Mouse (Mus musculus): ENCODE measurements around the gene Ube2ql1.

Ube2ql1 gene

DNA sequence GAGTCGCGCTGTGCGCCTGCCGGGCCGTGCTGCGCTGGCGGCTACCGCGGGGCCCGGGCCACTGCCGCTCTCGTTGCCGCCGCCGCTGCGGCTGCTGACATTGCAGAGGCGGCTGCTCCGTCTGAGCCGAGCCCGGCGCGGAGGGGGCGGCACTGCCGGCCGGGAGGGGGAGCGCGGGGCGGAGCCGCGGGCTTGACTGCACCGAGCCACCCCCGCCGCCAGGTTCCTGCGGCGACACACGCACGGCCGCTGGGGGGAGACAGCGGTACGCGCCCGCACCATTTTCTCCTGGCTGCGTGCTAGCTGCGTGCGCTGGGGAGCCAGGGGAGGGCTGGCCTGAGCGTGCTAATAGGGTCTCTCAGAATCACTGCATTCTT, at the start of gene Ube2ql1:
Ube2ql1 (minus strand) TSS at position 131 of the 377 bp plus-strand sequence.
- peak; percentile 84 for DNase-seq

DNA sequence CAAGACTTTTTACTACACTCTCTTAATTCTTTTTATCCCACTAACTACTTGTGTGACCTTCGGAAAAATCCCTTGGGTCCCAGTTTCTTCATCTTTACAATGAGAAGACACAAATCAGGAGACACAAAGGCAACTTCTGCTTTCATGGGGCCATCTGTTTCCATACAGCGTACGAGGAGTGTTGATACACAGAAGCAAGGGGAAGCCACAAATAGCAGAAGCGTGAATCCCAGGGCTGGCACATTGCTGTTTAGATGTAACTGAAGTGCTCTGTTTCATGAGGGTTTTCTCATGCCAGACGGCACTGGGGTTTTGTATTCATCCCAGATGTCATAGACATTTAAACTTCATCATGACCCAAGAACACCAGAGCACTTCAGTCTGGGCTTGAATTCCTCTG, 49.0 kb upstream of the Ube2ql1 start:
- no peak for DNase-seq

DNA sequence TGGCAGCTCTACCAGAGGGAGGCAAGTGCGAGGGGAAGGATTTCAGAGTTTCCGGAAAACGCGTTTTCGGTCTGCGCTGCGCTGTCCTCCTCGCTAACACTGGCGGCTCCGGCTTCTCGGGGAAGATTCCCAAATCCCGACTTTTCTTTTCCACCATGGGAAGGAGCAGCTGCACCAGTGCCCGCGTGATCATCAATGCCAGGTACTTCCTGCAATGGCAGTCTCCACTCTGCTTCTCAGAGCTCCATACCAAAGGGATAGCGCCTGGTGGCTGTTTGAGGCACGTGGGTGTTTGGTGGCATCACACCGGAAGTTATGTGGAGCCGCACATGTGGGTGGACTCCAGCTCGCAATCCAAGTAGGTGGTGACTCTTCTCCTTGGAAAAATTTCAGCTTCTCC, 38.5 kb upstream of the Ube2ql1 start:
- no peak for DNase-seq

DNA sequence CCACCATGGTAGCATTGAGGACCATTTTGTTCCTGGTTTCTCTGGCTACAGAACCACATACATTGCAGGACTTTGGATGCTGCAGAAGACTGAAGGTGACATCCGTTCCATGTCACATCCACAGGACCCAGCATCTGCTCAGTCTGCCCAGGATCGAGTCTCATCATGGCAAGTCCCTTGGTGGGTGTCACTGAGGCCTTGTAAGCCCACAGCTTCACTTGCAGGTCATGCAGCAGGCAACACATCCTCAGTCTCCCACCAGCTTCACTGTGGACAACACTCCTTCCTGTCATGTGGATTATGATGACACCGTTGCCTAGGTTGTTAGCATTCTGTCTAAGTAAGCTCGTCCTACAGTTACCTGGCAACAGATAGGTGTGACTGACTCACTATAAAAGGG, 32.7 kb upstream of the Ube2ql1 start:
- no peak for DNase-seq

DNA sequence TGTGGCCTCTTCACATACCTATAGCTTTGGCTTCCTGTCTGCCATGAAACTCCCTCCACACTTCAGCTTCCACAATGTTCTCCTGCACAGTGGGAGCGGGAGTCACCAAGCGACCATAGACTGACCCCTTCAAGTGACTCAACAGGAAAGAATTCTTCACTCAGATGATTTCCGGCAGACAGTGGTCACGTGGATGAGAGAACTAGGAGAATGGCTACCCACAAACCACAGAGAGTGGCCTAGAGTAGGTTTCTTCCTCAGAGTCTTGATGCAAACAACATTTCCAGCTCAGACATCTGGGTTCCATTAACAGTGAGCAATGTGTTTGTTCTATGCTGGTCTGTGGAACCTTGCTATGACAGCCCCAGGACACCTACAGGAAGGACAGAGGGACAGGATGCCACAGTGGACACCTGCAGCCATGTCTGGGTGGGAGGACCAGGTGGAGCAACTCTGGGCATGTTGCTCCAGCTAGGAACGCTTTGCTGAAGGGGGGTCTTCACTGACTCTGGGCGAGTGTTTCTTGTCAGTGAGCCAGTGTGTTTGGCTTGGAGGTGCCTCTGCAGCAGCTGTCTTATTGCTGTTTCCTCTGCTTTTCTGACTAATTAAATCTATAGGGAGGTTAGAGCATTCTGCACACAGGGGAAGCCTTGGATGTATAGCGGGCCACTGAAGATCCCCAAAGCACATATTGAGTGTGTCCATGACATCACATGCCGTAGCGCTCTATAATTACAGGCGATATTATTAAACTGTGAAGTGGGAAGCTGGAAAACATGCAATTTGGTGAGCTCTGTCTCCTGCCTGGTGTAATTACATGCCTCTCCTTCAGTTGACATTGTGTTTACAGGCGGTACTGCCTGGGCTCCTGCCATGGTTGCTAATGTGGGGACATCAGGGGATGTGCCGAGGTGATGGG, 31.1 kb upstream of the Ube2ql1 start:
- no peak for DNase-seq

DNA sequence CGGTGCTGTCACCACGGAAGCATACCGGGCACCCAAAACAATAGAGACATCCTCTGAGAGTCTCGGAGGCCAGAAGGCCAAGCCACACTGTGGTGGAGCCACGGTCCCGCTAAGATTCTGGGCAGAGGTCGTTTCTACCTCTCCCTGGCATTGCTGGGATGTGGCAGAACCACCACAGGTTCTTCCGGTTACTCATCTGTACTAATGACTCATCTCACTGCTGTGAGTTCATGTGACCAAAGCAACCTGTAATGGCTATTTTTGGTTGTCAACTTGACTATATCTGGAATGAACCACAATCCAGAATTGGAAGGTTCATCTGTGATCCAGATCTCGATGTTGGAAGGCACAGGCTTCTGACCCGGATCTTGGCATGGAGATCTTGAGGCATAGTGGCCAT, 28.5 kb upstream of the Ube2ql1 start:
- no peak for DNase-seq

DNA sequence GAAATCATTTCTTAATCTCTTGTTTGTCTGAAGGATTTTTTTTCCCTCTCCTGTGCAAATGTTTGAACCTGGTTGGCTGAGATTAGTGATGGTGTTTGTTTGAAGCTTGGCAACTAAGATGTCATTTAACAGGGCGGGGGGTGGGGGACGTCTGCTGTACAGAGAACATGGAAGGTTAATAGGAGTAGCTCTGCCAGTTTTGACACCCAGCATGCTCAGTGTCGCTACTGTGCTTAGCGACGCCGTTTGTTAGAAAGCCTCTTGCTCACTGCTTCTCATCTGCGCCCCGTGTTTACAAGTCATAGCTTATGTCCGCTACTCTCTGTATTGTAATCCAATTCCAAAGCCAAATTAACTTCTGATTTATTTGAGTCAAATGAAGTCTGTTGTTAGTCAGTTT, 25.0 kb upstream of the Ube2ql1 start:
- no peak for DNase-seq

DNA sequence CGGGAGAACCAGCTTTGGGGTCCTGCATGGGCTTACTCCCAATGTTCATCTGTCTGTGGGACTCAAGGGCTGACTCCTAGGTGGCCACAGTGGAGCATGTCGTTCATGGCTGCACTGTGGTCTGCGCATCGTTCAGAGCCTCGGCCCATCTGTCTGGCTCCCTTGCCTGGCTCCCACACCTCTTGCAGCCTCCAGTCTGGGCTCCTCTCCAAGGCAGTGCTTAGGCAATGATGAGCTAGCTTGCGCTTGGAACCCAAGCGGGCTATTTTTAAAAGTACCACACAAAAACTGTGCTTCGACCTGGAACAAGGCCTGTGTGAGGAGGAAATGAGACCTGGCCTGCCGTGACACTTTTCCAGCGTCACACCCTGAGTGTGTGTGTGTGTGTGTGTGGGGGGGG, 21.7 kb upstream of the Ube2ql1 start:
- DNase-seq: no peak

DNA sequence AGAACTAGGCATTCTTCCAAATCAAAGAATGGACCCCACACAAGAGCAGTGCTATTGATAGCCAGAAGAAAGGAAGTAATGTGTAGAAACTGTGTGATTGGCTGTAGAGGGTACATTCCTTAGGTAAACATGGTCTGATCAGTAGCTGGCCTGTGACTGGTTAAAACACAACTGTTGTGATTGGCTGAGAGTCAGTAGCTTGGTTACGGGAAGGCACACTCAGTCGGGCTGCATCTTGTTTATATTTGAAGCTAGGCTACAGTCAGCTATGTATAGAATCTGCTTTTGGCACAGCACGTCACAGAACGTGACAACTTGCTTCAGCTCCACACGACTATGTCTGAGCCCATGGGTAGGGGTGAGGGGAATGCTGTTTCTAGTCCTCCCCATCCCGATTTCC, 19.3 kb upstream of the Ube2ql1 start:
- no peak for DNase-seq

DNA sequence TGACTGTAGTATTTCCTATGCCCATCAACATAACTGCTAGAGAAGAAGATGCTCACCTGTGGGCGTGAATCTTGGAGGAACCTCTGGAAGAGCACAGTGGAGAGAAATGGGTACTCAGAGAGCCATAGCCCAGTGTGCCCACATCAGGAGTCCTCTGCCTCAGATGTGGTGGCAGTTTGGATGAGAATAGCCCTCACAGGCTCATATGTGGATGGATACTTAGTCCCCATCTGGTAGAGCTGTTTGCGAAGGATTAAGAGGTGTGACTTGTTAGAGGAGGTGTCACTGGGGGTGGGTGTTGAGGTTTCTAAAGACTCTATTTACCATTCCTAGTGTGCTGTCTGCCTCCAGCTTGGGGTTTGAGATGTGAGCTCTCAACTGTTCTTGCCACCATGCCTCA, 13.2 kb upstream of the Ube2ql1 start:
- no peak for DNase-seq

DNA sequence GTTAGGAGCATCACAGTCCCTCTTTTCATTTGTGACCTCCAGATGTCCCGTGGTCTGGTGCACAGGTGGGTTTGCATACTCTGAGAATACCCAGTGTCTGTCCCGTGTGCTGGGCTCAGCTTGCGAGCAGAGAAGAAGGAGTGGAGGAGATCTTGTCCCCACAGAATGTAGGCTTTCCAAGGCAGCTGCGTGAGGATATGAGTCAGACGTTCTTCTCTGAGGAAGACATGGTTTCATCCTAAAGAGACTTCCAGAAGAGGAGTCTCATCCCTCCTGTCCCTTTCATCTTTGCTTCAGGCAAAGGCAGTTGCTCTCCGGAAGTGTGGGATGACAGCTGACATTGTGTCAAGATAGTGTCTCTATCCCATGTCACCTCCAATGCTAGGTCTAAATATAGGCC, 11.8 kb upstream of the Ube2ql1 start:
- no peak for DNase-seq

DNA sequence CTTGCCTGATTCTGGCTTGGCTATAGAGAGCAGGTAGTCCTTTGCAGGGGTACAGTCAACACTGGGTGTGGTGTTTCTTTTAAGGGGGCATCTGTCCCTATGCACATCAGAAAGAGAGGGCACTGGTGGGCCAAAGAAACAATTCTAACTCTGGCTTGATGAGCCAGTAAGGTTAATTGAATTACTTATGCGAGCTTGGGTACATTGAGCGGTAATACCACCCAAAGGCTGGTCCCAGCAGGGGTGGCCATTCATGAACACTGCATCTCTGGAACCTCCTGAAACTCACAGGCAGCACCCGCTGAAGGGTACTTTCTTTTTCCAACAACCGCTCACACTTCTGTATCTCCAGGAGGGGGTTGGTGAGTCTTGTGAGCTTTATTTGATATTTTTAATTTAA, 9.1 kb upstream of the Ube2ql1 start:
- DNase-seq: no peak

DNA sequence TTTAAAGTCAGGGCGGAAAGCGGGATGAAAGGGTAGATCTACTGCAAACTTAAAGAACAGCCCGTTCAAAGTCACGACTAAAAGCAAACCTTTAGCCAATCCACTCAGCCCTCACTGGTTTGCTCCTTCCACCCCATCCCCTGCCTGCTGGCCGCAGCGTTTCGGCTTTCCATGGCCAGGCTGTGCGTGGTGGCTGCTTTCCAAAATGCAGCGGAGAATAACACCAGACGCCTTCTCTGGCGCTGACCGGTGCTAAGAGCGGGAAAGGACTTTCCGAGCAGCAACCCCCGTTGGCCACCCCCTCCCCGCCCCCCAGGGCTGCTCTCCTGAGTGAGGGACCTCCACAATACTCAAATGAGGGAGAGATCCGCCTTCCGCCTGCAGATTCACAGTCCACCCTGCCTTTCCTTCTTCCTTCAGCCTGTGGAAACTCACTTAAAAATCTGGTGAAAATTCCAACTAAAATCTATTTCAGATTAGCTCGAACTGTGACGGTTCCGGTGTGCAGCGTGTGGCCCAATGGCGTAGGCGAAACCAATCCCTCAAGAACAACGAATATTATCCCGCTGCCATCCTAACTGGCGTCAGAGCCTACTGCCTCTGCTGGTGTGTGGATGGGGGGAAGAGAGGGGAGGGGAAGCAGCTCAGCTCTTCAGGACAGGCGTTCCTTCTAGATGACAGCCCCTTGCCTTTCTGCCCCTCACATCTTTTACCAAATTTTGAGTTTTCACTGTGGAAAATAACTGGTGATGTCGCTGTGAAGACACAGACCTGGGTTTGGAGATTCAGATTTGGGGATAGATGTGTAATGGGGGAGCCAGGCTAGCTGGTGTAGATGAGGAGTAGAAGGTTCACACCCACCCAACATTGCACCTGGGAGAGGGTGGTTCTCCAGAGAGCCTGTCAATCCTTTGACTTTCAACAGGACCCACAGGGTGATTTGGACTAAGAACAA, 919 bp upstream of the Ube2ql1 start:
- DNase-seq: peak; percentile 9

DNA sequence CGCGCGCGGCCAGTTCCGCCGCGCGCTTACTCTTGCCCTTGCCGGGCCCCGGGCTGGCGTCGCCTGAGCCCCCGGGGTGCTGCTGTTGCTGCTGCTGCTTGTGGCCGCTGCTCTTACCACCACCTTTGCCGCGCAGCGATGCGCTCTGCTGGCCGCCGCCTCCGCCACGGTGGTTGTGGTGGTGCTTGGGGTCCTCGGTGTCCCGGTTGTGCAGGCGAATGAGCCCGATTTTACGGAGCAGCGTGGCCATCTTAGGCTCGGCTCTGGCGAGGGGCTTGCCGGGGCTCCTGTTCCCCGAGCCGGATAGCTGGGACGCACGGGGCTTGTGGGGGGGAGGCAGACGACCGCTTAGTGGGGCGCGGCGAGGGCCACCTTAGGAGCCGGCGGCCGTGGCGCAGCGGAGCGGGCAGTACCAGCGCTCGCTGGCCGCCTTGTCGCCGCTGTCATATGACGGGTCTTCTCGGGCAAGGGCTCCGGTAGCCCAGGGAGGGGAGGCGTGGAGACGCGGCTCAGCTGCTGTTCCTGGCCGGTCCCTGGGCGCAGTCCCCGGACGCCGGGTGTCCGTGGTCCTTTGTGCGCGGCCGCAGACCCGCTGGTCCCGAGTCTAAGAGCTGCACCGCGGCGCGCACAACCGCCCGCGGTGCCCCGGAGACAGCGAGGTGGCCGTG, 464 bp downstream of the Ube2ql1 start:
- DNase-seq: peak; percentile 35

DNA sequence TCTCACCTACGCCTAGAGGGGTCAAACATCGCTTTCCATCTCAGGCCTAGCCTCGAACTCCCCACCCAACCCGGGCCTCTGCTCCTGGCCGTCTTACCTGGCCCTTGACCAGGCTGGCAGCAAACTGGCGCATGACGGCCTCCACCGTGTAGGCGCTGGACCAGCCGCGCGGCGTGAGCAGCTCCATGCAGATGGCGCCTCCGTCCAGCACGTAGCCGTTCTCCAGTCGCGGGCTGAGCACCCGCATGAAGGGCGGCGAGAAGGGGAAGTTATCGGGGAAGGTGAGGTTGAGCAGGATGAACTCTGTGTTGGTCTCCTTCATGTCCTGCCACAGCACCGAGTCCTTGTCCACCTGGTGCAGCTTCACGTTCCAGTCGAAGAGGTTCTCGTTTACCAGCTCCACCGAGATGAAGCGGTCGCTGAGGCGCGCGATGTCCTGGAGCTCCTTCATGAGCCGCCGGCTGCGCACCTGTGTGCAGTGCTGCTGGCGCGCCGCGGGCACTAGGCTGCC, 1.2 kb downstream of the Ube2ql1 start:
- peak; percentile 37 for DNase-seq

DNA sequence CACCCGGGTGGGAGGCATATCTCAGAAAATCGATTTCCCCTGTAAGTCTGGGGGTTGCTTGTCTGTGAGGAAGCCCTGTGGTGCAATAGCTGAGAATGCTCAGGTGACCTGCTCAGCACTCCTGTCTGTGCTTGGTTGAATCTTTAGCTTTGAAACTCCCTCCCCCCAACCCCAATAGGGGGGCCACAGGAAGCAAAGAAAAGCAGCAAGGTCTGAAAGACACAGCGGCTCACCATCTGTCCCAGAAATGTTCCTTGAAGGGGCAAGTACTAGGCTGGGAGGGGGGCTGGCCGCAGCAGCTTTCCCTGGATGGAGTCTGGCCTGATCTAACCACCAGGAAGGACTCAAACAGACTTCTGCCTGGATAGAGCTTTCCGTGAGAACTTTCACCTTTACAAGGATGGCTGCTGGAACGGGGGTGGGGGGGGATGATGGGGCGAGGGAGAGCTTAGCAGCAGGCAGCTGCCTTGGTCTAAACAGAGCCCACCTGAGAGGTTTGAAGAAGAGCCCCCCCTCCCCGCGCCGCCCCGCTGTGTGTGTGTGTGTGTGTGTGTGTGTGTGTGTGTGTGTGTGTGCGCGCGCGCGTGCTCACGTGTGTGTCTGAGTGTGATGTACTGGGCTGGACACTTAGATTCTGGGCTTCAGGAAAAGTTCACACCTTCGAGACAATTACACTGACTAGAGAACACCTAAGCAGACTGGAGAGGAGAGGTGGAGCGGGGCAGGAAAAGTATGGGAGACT, 2.1 kb downstream of the Ube2ql1 start:
- DNase-seq: no peak

DNA sequence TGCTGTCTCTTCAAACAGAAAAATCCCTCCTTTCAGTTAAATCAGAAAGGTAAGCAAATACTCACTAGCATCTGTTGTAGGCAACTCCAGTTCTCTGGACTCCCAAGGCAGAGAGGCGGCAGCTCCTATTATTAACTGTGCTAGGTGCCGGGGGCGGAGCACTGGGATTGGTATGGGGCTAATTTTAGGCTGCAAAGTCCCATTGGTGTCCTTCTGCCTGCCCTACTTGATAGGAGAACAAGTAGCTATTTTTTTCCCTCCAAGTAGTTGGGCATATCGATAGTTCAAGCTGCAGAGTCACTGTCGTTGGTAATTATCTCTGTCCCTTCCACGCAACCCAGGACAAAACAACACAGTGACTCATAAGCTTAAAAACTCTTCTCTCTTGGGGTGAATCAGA, 7.1 kb downstream of the Ube2ql1 start:
- no peak for DNase-seq

DNA sequence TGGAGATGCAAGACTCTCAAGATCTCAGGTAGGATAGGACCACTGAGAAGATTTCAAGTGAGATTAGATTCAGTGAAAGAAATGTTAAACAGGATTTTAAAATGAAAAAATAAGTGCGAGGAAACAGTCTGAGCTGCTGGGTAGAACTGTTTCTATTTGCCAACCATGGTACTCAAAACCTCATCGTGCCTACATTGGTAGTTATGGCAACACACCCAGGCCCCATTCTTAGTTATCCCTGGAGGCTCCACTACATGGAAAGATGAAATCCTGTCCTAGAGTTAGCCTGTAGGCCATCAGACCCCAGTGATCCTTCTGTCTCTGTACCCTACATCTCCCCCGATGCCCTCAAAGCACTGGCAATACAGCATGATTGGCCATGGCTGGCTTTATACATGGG, 14.3 kb downstream of the Ube2ql1 start:
- DNase-seq: no peak

DNA sequence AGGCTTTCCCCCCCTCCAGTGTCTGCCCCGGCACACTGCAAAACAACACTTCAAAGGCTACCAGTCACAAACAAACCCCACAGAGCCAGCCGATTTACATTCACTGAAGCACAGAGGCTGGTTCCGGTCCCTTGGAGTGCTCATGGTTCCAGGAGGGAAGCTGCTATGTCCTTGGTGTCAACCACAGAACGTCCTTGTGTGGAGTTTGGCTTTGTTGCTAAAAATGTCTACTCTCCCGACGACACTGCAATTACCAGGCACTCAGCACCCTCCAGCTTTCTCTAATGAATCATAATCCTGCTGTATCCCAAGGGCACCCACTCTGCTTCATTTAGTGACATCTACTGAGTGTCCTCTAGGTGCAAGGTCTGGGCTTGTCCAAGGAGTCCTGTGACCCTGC, 18.5 kb downstream of the Ube2ql1 start:
- DNase-seq: no peak

DNA sequence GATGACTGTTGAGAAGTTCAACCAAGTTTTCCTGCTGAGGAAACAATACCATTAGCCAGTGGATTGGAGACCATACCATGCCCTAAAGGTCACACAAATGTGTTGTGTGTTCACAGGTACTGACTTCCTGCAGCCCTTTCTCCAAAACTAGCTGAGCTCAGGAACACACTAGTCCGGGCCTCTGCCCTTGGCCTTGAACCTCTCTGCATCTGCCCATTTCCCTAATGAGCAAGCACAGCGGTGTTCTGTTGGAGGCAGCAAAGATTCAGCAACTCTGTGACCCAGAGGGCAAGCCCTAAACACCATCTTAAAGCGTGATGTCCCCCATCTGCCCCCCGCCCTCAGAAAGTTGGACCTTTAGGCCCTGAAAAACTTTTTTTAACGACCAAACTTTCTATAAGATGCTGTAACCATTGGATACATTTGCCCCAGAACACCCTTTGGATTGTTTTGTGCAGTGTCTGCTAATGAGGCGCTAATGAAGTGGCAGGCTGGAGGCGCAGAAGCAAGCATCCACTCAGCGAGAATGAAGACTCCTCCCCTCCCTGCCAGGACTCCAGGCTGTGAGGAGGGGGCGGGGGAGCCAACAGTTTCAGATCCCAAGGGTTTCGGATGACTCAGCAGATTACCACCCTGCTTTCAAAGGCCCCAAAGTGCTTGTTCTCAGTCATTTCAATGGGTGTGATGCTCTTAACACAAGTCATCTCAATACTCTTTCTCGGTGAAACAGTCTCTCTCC, 21.7 kb downstream of the Ube2ql1 start:
- DNase-seq: no peak

DNA sequence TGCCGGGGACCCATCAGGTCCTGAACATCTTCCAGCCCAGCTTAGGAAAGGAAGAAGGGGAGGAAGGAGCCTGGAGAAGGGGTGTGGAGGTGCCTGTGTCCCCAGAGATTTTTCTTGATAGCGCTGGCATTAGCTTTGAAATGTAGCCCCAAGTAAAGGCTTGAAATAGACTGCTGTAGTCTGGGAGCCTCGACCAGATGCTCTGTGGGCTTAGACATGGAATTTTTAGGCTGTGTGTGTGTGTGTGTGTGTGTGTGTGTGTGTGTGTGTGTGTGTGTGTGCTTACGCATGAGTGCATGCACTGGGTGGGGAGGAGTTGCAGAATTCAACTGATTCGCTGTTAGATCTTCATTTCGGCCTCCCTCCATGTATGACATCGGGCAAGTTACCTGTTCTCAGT, 31.5 kb downstream of the Ube2ql1 start:
- no peak for DNase-seq

DNA sequence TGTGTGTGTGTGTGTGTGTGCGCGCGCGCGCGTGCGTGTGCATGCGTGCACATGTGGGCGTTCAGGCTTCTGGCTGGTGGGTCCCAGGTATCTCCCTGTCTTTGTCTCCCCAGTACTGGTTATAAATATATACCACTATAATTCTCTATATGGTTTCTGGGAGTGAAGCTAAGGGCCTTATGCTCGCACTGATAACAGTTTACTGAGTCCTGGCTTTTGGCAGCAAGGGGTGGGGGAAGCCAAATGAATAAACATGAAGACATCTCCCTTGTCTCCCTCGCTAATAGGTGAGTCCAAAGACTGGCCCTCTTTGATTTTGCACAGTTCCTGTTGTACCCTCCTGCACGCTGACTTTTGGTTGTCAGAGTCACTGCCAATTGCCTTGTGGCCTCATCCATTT, 32.2 kb downstream of the Ube2ql1 start:
- DNase-seq: no peak

Data from thymus, postnatal 4 days (tissue).